Mouse (Mus musculus): ENCODE data around the gene Slc26a3. TPM values are rescaled to one million over a fixed set of nuclear protein-coding genes. Genes with fewer than 3 reads are reported as not detected.

Gene Slc26a3
- polyA plus RNA-seq (2015; fragmentation: Illumina TruSeq; extraction: RNeasy Lipid Tissue Mini Kit (QIAGEN cat#74804); ENCODE audit: insufficient read depth, low replicate concordance) = 0.15 TPM

DNA sequence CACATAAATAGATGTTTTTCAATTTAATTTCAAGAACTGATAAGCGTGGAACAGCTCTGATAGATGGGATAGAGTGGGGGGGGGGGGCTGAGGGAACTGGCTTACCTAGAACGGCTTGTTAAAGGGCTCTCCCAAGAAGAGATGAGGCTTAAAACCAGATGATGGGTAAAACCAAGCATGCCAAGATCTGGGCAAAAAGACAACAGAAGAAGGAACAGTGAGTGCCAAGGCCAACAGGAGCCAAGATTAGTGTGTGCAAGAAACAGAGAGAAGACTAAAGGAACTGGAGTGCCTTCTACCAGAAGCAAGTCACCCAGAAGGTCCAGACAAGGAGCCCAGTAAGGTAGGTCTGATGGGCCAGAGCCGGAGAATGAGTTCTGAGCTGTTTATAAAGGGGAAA, at the start of gene Slc26a3:
Gene Slc26a3 (plus strand): TSS at position 301 of the 400 bp plus-strand sequence.

DNA sequence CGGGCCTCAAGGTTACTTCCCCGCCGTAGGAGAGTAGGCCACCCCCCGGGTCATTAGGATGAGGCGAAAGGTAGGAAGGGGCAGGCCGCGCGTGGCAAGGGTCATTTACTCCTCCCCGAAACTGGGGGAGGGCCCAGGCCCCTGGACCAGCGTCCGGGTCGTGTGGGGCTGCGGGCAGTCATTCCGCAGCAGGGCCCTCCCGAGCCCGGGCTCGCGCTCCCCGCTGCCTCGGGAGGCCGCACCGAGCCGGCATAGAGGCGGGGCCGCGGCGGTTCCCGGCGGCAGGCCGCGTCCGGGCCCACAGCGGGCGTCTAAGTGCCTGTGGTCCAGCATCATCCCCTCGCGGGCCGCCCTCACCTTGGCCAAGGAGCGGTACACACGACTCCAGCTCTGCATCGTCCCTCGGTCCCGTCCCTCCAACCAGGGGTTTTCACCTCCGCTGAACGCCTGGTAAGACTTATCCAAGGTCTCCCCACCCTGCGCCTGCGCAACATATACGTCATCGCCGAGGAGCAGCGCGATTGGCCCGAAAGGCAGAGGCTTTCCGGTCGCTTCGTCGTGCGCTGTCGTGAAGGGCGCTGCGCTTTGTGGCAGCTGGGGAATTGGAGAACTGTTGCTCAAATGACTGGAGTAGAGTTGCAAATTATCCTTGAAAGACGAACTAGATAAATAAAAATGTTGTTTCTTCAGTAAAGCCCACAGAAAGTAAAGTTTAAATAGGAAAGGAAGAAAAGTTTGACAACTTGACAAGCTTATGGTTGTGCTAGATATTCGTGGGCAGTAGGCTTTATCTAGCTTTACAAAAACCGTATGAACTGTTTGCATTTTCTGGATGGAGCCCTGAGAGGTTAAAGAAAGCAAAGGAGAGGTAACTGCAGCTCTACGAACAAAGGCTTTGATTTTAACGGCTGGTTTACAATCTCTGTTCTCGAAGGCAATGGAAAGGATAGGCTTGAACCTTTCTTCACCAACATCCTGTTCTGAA, 39.4 kb upstream of the Slc26a3 start, which contains the start of gene Dld:
Gene Dld (minus strand): TSS at position 510 of the 985 bp plus-strand sequence.

DNA sequence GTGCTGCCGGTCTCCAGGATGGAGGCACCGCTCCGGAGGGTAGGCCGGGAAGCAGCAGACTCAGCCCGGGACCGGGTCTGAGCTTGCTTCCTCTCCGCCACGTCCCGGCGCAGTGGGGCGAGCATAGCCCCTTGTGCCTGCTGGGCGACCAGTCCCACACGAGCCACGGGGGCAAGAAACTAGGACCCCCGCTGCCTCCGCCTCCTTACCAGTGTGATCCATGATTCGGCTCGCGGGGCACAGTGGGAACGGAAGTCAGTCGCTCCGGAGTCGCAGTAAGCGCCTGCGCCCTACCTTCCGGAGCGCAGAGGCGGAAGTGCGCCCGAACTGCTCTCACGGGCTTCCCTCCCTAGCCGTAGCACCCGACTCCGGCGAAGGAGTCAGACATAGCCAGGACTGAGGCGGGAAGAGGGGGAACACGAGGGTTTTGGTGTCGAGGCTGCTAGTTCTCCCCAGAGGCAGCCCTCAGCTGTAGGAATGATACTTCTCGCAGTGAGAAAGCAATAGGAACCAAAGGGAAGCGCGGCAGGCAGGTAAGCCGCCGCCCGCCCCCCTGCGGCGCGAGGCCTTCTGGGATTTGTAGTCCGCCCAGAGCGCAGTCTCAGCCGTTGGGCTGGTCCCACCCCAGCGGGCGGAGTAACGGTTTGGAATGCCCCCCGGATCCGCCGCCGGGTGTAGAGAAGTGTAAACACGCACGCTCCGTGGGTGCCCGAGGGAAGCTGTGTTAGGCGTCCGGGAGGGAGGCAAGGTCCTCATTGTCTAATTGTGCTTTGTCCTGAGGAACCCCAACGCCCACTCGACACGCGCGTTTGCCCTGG, 108.9 kb downstream of the Slc26a3 start, which contains the start of gene Cbll1:
Gene Cbll1 (minus strand): TSS at position 303 of the 818 bp plus-strand sequence.

Other genes starting within 250 kb of the Slc26a3 start
- not detected for gene Gm6993, start 150.1 kb upstream of the Slc26a3 start, polyA plus RNA-seq (2015; fragmentation: Illumina TruSeq; extraction: RNeasy Lipid Tissue Mini Kit (QIAGEN cat#74804); ENCODE audit: insufficient read depth, low replicate concordance)
- gene Lamb1, start 125.6 kb upstream of the Slc26a3 start, polyA plus RNA-seq (2015; fragmentation: Illumina TruSeq; extraction: RNeasy Lipid Tissue Mini Kit (QIAGEN cat#74804); ENCODE audit: insufficient read depth, low replicate concordance) = 3.0 TPM
- gene Dld, start 39.4 kb upstream of the Slc26a3 start, polyA plus RNA-seq (2015; fragmentation: Illumina TruSeq; extraction: RNeasy Lipid Tissue Mini Kit (QIAGEN cat#74804); ENCODE audit: insufficient read depth, low replicate concordance) = 97.8 TPM
- gene Cbll1, start 108.7 kb downstream of the Slc26a3 start, polyA plus RNA-seq (2015; fragmentation: Illumina TruSeq; extraction: RNeasy Lipid Tissue Mini Kit (QIAGEN cat#74804); ENCODE audit: insufficient read depth, low replicate concordance) = 24.3 TPM
- not detected for gene Slc26a4, start 169.1 kb downstream of the Slc26a3 start, polyA plus RNA-seq (2015; fragmentation: Illumina TruSeq; extraction: RNeasy Lipid Tissue Mini Kit (QIAGEN cat#74804); ENCODE audit: insufficient read depth, low replicate concordance)
- 52.6 TPM for gene Bcap29, start 243.8 kb downstream of the Slc26a3 start, polyA plus RNA-seq (2015; fragmentation: Illumina TruSeq; extraction: RNeasy Lipid Tissue Mini Kit (QIAGEN cat#74804); ENCODE audit: insufficient read depth, low replicate concordance)